14 mouse cellular contexts compared by ENCODE assay signal in the genomic region with DNA sequence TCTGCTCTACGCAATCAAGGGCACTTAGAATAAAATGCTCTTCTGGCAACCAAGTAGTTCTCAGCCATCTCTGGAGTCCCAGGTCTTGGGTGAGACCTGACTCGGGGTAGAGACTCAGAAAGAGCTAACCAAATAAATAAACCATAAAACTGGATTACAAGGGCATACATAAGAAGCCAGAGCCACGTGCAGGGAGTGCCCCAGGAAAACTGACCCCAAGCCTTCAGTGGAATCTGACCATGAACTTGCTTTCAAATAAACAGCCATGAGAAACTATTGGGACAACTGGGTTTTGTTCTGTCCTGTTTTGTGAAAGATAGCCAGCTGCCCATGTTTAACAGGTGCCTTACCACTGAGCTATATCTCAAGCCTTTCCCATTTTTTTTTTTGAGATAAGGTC.
"Had no signal": no experiment of that assay in that cellular context is flagged by ENCODE, and none has a peak within 500 bp of the region (broad histone marks: within the 10 kb centered on the region; RNA-seq: fewer than 3 reads in every experiment).

No protein-coding gene starts in this region.

- H3K4me2 ChIP-seq: limb, embryonic 13.5 days; lung, embryonic 14.5 days; neural tube, embryonic 12.5 days had no signal

- ATAC-seq: hindbrain, postnatal 0 days had no signal

- H3K36me3 ChIP-seq: limb, embryonic 13.5 days; midbrain, embryonic 10.5 days; neural tube, embryonic 12.5 days had no signal

- H3K4me3 ChIP-seq: limb, embryonic 13.5 days; midbrain, embryonic 10.5 days; myocyte; neural tube, embryonic 12.5 days had no signal

- H3K9me3 ChIP-seq: limb, embryonic 13.5 days; midbrain, embryonic 10.5 days; neural tube, embryonic 12.5 days had no signal

- H3K27me3 ChIP-seq: limb, embryonic 13.5 days; neural tube, embryonic 12.5 days had no signal

- H3K27ac ChIP-seq: hindbrain, postnatal 0 days; kidney, postnatal 0 days; limb, embryonic 13.5 days; liver, embryonic 14.5 days; midbrain, embryonic 10.5 days; neural tube, embryonic 12.5 days had no signal

- DNase-seq: left cerebral cortex, postnatal 4 days; lung, embryonic 14.5 days; lung, postnatal 36 days; midbrain, embryonic 14.5 days; spleen, adult 18-20 months; thymus, adult 18-20 months; thymus, postnatal 14 days had no signal

- H3K4me1 ChIP-seq: midbrain, embryonic 10.5 days; neural tube, embryonic 12.5 days had no signal

- H3K9ac ChIP-seq: limb, embryonic 13.5 days; liver, embryonic 14.5 days; lung, embryonic 14.5 days; neural tube, embryonic 12.5 days had no signal
